Mouse (Mus musculus) cerebral cortex, adult 2 months (tissue): ENCODE results near the gene Pced1b.

Experiments used
- WGBS: fragments of 180-500 bp; shearing (Covaris S2); methylation state at CpG from one replicate; pipeline ENCODE4 v1.1.7; 2018; 5-methylcytosine and 5-hydroxymethylcytosine counted together

Gene Pced1b

GRCm38 (mm10) chr15:97372611-97373131 lies 125.8 kb downstream of the Pced1b start:
- WGBS: 84% methylated on average over 6 of the region's 6 CpGs

GRCm38 (mm10) chr15:97373203-97374084 lies 126.5 kb downstream of the Pced1b start:
- WGBS: 45% methylated on average over 25 of the region's 25 CpGs

- 88% methylated on average over 8 of the region's 8 CpGs for WGBS
These were observed 127.4 kb downstream of the Pced1b start for GRCm38 (mm10) chr15:97374085-97374844.

DNA sequence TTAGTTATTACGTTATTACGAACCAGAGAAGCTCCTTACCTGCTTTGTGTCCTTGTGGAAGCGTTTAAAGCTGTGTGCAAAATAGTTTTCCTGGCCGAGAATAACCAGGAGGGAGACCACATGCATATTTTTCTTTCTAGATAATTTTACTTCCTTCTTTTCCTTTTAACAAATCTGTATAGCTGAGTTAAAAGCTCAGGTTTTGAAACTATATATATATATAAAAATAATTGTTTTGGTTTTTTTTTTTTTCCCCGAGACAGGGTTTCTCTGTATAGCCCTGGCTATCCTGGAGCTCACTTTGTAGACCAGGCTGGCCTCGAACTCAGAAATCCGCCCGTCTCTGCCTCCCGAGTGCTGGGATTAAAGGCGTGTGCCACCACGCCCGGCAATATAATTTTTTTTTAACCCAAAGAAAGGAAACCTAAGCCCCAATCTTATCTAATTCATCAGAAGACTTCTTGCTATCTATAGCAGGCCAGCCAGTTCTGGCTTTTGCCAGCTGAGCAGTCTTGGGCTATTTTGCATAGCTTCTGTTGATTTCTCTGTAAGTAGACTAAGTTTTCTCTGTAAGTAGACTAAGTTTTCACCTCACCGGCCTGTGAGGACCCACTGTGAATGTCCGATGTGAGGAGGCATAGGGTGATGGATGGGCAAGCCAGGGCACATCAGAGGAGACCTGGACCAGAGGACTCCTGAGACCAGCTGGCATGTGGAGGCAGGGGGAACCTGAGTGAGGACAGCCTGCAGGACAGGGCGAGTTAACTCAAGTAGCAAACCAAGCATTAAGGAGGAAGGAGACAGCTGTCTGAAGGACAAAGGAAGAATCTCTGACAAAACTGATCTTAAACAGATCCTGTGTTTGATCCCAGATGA lies 128.2 kb downstream of the Pced1b start:
- 92% methylated on average over 15 of the region's 15 CpGs for WGBS

- 77% methylated on average over 7 of the region's 7 CpGs for WGBS
These were observed 129.3 kb downstream of the Pced1b start for GRCm38 (mm10) chr15:97376081-97376742.

DNA sequence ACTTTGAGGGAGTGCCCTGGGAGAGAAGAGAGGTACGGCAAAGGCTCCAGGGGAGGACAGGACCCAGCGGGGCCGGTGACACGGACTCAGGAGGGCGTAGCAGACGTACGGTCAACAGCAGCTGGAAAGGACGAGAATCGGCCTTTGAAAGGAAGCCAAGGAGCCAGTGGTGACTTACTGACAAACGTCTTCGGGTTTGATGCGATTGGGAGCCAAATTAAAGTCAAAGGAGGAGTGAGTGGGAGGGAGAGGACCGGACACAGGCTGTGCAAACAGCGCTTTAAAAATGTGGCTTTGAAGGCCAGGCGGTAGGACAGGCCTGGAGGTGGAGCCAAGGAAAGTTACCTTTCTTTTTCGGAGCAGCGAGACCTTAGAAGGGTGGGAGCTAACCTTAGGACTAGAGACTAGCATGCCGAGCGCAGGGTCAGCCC lies 129.9 kb downstream of the Pced1b start:
- WGBS: 66% methylated on average over 19 of the region's 19 CpGs

DNA sequence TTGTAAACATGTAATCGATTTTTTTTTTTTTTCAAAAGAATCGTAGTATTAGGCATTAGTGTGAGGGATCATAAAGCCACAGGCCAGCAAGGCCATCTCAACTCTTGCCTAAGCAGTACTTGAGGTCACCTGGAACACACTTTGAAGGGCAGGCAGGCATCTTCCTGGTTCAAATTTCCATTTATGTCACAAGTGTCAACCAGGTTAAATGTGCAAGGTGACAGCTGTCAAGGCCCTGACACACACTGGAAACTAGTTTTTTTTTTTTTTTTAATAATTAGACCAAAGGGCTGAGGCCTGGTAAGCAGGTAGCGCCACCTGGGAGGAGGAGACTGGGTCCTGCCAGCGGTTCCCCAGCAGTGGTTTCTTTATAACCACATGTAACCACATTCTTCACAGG lies 131.2 kb downstream of the Pced1b start:
- WGBS: 95% methylated on average over 4 of the region's 4 CpGs

DNA sequence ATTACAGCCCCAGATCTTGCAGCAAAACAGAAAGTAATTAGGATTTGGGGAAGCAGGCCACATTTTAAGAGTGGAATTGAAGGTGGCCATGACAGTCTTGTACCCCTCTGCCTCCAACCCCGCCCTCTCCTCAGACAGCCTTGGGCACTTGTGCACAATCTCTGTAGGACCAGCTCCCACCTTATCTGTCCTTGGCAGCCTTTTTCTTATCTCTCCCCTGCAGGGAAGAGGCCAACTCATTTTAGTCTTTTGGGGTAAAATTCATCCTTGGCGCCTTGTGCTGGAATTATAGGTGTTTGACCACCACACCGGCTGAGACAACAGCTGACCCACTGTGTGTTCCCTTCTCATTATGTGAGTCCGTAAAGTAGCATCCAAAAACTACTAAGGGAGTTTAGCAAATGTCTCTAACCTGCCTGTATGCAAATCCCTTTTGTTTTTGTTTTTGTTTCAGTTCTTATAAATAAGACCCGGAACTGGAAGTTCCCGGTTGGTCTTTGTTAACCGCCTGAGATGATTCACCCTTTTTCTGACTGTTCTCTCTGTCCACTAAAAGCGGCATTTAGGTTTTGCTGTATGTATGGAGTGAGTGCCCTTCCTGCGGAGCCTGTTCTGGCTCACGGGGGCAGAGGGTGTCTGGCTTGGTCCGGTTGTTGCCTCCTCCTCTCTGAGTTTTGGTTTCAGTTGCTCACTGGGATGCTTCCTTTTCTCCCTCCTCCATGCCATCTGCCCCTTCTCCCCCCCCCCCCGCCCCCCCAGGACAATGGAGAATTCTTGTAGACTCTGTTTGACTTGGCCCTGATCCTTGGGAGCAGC lies 132.8 kb downstream of the Pced1b start:
- WGBS: 68% methylated on average over 12 of the region's 12 CpGs

DNA sequence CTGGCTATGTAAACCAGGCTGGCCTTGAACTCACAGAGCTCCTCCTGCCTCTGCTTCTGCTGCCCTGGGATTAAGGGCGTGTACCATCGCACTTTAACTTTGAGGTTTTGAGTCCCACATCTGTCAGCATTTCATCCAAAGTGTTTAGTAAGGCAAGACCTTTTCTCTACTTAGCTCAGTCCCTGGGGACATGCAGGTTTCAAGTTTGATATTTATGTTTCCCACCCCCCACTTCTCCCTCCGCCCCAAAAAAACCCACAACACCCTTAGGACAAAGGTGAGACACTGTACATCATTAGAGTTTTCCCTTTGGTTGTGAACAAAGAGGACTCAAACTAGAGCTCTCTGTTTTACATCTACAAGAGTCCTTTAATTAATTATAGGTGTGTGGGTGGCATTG lies 135.7 kb downstream of the Pced1b start:
- 95% methylated on average over 3 of the region's 3 CpGs for WGBS

DNA sequence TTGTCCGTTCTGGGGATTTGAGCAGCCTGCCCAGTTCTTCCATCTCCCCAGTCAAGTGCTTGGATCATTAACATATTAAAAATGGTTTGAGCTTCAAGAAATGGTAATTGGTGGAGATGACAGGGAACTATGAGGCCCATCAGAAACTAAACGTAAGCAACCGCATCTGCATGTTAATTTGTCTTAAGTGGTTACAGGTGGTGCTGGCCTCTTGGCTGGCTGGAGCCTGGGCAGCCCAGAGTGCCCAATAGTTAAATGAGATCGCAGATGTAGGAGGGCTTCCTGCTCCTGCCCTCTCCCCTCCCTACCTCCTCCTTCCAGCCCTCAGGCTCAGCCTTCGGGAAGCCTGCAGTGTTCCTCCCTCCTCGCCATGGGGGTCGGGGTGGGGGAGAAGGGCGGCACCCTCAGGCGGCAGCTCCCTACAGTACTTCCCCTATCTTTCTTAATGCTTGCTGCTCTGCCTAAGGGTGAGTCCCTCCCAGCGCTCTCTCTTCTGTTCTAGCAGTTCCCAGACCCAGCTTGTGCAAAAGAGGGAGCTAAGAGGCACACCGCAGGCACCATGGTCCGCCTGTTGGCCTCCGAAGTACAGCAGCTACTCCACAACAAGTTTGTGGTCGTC lies 136.7 kb downstream of the Pced1b start:
- WGBS: 79% methylated on average over 14 of the region's 14 CpGs

GRCm38 (mm10) chr15:97384170-97385018 lies 137.5 kb downstream of the Pced1b start:
- 97% methylated on average over 28 of the region's 28 CpGs for WGBS

- 97% methylated on average over 10 of the region's 10 CpGs for WGBS
These were observed 138.3 kb downstream of the Pced1b start for GRCm38 (mm10) chr15:97385174-97385573.

GRCm38 (mm10) chr15:97387793-97388192 lies 140.9 kb downstream of the Pced1b start:
- WGBS: 96% methylated on average over 6 of the region's 6 CpGs

GRCm38 (mm10) chr15:97389577-97389976 lies 142.7 kb downstream of the Pced1b start:
- 94% methylated on average over 4 of the region's 4 CpGs for WGBS

DNA sequence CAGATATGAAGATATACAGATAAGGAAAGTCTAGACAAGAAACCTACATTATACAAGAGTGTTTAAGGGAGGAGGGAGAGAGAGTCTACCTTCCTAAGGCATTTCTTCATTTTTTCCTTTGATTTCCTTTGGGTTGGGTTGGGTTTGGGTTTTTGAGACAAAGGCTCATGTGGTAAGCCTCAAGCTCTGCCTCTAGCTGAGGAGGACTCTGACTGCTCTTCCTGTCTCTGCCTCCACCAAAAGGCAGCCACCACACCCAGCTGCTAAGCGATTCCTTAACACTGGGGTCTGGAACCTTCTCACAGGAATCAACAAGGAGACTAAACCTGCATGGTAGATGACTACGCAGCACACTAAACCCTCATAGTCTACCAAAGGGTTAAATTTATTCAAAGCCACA lies 143.9 kb downstream of the Pced1b start:
- 98% methylated on average over 2 of the region's 2 CpGs for WGBS

- WGBS: 96% methylated on average over 2 of the region's 2 CpGs
These were observed 144.5 kb downstream of the Pced1b start for GRCm38 (mm10) chr15:97391436-97391835.

GRCm38 (mm10) chr15:97394561-97394960 lies 147.7 kb downstream of the Pced1b start:
- 75% methylated on average over 12 of the region's 12 CpGs for WGBS

- WGBS: 88% methylated on average over 4 of the region's 4 CpGs
These were observed 149.8 kb downstream of the Pced1b start for GRCm38 (mm10) chr15:97396586-97397299.
